Mouse (Mus musculus): ENCODE measurements around the gene Uqcrh. TPM values are rescaled to one million over a fixed set of nuclear protein-coding genes. Genes with fewer than 3 reads are reported as not detected.
A peak's percentile ranks its signal among the peaks of the same experiment; 100 is the strongest.

Gene Uqcrh
- 197 and 223 TPM in 2 replicates for total RNA-seq (2015; ENCODE audit: low replicate concordance)
- 191 and 235 TPM in 2 replicates for total RNA-seq (2017; ENCODE audit: low replicate concordance)

GRCm38 (mm10) chr4:116074861-116075620 is at the start of gene Uqcrh, which contains the start of gene Lrrc41:
TSS of gene Uqcrh (minus strand) at chr4:116075071.
TSS of gene Lrrc41 (plus strand) at chr4:116075269.
- ATAC-seq (replicated peaks; ENCODE audit: low FRiP score, poor library complexity, severe bottlenecking) = peak; percentile 86

- ATAC-seq (replicated peaks; ENCODE audit: low FRiP score, poor library complexity, severe bottlenecking) = peak; percentile 94
Observed at GRCm38 (mm10) chr4:116123602-116124519, 49.0 kb upstream of the Uqcrh start, which contains the start of the genes Rad54l and Pomgnt1. TSS of gene Rad54l (minus strand) at chr4:116123690. TSS of gene Pomgnt1 (plus strand) at chr4:116123840.

- peak; percentile 71 for ATAC-seq (replicated peaks; ENCODE audit: low FRiP score, poor library complexity, severe bottlenecking)
Observed at GRCm38 (mm10) chr4:116122762-116123161, 47.9 kb upstream of the Uqcrh start.

GRCm38 (mm10) chr4:116111486-116111885 is 36.6 kb upstream of the Uqcrh start:
- ATAC-seq (replicated peaks; ENCODE audit: low FRiP score, poor library complexity, severe bottlenecking) = no peak

- ATAC-seq (replicated peaks; ENCODE audit: low FRiP score, poor library complexity, severe bottlenecking) = no peak
Observed at GRCm38 (mm10) chr4:116110695-116111094, 35.8 kb upstream of the Uqcrh start.

GRCm38 (mm10) chr4:116105278-116105677 is 30.4 kb upstream of the Uqcrh start:
- no peak for ATAC-seq (replicated peaks; ENCODE audit: low FRiP score, poor library complexity, severe bottlenecking)

GRCm38 (mm10) chr4:116100959-116101358 is 26.1 kb upstream of the Uqcrh start:
- peak; percentile 82 for ATAC-seq (replicated peaks; ENCODE audit: low FRiP score, poor library complexity, severe bottlenecking)

- ATAC-seq (replicated peaks; ENCODE audit: low FRiP score, poor library complexity, severe bottlenecking) = no peak
Observed at GRCm38 (mm10) chr4:116097211-116097610, 22.3 kb upstream of the Uqcrh start.

- no peak for ATAC-seq (replicated peaks; ENCODE audit: low FRiP score, poor library complexity, severe bottlenecking)
Observed at GRCm38 (mm10) chr4:116096291-116096690, 21.4 kb upstream of the Uqcrh start.

- no peak for ATAC-seq (replicated peaks; ENCODE audit: low FRiP score, poor library complexity, severe bottlenecking)
Observed at GRCm38 (mm10) chr4:116088510-116089249, 13.8 kb upstream of the Uqcrh start.

GRCm38 (mm10) chr4:116077240-116078095 is 2.6 kb upstream of the Uqcrh start:
- no peak for ATAC-seq (replicated peaks; ENCODE audit: low FRiP score, poor library complexity, severe bottlenecking)

GRCm38 (mm10) chr4:116076369-116077231 is 1.7 kb upstream of the Uqcrh start:
- ATAC-seq (replicated peaks; ENCODE audit: low FRiP score, poor library complexity, severe bottlenecking) = peak; percentile 47

- peak; percentile 46 for ATAC-seq (replicated peaks; ENCODE audit: low FRiP score, poor library complexity, severe bottlenecking)
Observed at GRCm38 (mm10) chr4:116075631-116076368, 929 bp upstream of the Uqcrh start.

- peak; percentile 52 for ATAC-seq (replicated peaks; ENCODE audit: low FRiP score, poor library complexity, severe bottlenecking)
Observed at GRCm38 (mm10) chr4:116074145-116074675, 661 bp downstream of the Uqcrh start.

- no peak for ATAC-seq (replicated peaks; ENCODE audit: low FRiP score, poor library complexity, severe bottlenecking)
Observed at GRCm38 (mm10) chr4:116073146-116073545, 1.7 kb downstream of the Uqcrh start.

GRCm38 (mm10) chr4:116070116-116070515 is 4.8 kb downstream of the Uqcrh start:
- ATAC-seq (replicated peaks; ENCODE audit: low FRiP score, poor library complexity, severe bottlenecking) = no peak

GRCm38 (mm10) chr4:116063855-116064254 is 11.0 kb downstream of the Uqcrh start:
- no peak for ATAC-seq (replicated peaks; ENCODE audit: low FRiP score, poor library complexity, severe bottlenecking)

All from erythroblast, adult 5-6 weeks (primary cell).